Mouse (Mus musculus): ENCODE measurements around the gene Gabrp. TPM values are rescaled to one million over a fixed set of nuclear protein-coding genes. Genes with fewer than 3 reads are reported as not detected.

The Gabrp gene
- polyA plus RNA-seq, 1 experiment from 2014 or later = 1.5 TPM

DNA sequence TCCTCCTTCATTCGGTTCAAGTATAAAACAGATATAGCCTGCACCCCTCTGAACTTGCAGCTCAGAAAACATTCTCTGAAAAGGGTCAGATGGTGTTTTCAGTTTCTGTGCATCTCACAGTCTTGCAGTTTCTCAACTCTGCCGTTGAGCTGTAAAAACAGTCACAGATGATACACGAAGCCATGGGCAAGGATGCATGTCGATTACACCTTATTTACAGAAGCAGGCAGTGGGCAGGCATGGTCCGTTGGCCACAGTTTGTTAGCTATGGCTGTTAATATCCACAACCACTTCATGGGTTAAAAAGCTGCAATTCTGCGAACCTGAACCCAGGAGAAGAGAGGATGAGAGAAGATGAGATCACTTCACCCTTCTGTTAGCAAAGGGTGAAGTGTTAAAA is 7.9 kb upstream of the Gabrp start:
- Histone ChIP-seq H3K27me3 (replicated peaks; ENCODE audit: control insufficient read depth, insufficient read depth, low read length) (no peaks in the 10 kb centered on the region), H3K36me3 (ENCODE audit: control insufficient read depth, insufficient read depth, low read length) (no peaks in the 10 kb centered on the region), H3K9ac (ENCODE audit: low read depth, low read length) (no peak overlapping the region), H3K4me2 (no peak overlapping the region), H3K27ac (ENCODE audit: low read depth, low read length) (no peak overlapping the region), H3K9me3 (ENCODE audit: control insufficient read depth, low read length) (no peaks in the 10 kb centered on the region), H3K4me3 (ENCODE audit: low read depth, low read length) (no peak overlapping the region), H3K4me1 (replicated peaks; ENCODE audit: control insufficient read depth, insufficient read depth, low read length) (no peaks in the 10 kb centered on the region)
- DNase-seq (ENCODE audit: low spot score) (no peak), ATAC-seq (replicated peaks; ENCODE audit: low FRiP score) (no peak)
- WGBS = 81% methylated on average over 6 of the region's 6 CpGs

DNA sequence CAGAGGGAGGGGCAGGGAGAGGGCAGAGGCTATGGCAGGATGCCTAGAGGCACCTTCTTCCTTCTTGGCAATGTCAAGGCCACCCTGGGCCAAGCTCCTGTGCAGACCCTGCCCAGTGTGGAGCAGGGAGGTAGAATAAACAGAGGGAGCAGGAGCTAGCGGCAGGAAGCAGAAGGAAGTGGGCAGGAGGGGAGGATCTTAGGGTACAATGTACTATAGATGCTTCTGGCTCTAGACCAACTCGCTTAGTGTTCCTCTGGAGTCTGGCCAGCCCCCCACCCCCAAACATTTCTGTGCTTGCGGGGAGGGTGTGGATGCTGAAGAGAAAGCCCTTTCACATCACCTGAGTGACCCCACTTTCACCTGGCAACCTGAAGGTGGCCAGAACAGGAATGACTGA is 862 bp upstream of the Gabrp start:
- no peaks in the 10 kb centered on the region; the same call in 1 of the 2 replicates for H3K27me3 ChIP-seq (replicated peaks; ENCODE audit: control insufficient read depth, insufficient read depth, low read length)
- H3K27ac ChIP-seq (ENCODE audit: low read depth, low read length) = no peak overlapping the region
- H3K9ac ChIP-seq (ENCODE audit: low read depth, low read length) = no peak overlapping the region
- no peaks in the 10 kb centered on the region for H3K4me1 ChIP-seq (replicated peaks; ENCODE audit: control insufficient read depth, insufficient read depth, low read length)
- WGBS = 48% methylated on average over 3 of the region's 3 CpGs
- no peaks in the 10 kb centered on the region for H3K9me3 ChIP-seq (ENCODE audit: control insufficient read depth, low read length)
- DNase-seq (ENCODE audit: low spot score) (no peak), ATAC-seq (replicated peaks; ENCODE audit: low FRiP score) (no peak)
- no peaks in the 10 kb centered on the region for H3K36me3 ChIP-seq (ENCODE audit: control insufficient read depth, insufficient read depth, low read length)
- H3K4me3 ChIP-seq (ENCODE audit: low read depth, low read length) = no peak overlapping the region
- no peak overlapping the region for H3K4me2 ChIP-seq

DNA sequence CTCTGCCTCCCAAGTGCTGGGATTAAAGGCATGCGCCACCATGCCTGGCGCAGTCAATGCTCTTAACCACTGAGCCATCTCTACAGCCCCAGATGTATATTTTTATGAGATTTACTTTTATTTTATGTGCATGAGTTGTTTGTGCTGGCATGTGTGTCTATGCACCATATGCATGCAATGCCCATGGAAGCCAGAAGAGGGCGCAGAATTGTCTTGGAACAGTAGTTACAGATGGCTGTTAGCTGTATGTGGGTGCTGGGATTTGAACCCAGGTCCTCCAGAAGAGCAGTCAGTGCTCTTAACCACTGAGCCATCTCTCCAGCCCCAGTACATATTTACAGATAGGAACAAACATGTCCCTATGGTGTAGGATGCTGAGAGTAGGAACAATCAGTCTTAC is 3.8 kb downstream of the Gabrp start:
- H3K9ac ChIP-seq (ENCODE audit: low read depth, low read length) = no peak overlapping the region
- H3K27me3 ChIP-seq (replicated peaks; ENCODE audit: control insufficient read depth, insufficient read depth, low read length) = no peaks in the 10 kb centered on the region; the same call in 1 of the 2 replicates
- H3K9me3 ChIP-seq (ENCODE audit: control insufficient read depth, low read length) = no peaks in the 10 kb centered on the region
- H3K36me3 ChIP-seq (ENCODE audit: control insufficient read depth, insufficient read depth, low read length) = no peaks in the 10 kb centered on the region
- DNase-seq (ENCODE audit: low spot score) = no peak
- no peak overlapping the region for H3K4me3 ChIP-seq (ENCODE audit: low read depth, low read length)
- no peak overlapping the region for H3K4me2 ChIP-seq
- no peaks in the 10 kb centered on the region for H3K4me1 ChIP-seq (replicated peaks; ENCODE audit: control insufficient read depth, insufficient read depth, low read length)
- no peak overlapping the region for H3K27ac ChIP-seq (ENCODE audit: low read depth, low read length)
- no peak for ATAC-seq (replicated peaks; ENCODE audit: low FRiP score)
- 81% methylated on average over 3 of the region's 3 CpGs for WGBS

DNA sequence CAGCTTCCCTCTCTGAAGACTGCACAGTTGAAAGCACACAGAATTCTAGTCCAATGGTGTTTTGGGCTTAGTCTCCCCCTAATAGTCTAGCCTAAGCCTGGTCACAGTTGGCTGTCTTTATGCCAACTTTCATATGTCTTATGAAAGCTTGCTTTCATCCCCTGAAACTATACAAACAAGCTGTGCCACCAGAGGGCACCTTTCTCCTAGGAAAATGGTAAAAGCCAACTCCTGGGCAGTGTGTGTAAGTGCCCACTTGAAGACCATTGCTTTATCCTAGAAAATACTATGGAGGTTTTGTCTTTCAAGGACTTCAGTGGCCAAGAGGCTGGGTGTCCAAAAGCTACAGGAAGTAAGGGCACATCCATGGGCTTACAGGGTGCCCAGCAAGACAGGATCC is 8.3 kb downstream of the Gabrp start:
- H3K4me2 ChIP-seq = no peak overlapping the region
- no peaks in the 10 kb centered on the region for H3K9me3 ChIP-seq (ENCODE audit: control insufficient read depth, low read length)
- no peaks in the 10 kb centered on the region for H3K4me1 ChIP-seq (replicated peaks; ENCODE audit: control insufficient read depth, insufficient read depth, low read length)
- DNase-seq (ENCODE audit: low spot score) (no peak), ATAC-seq (replicated peaks; ENCODE audit: low FRiP score) (no peak)
- no peak overlapping the region for H3K27ac ChIP-seq (ENCODE audit: low read depth, low read length)
- H3K4me3 ChIP-seq (ENCODE audit: low read depth, low read length) = no peak overlapping the region
- no peaks in the 10 kb centered on the region for H3K27me3 ChIP-seq (replicated peaks; ENCODE audit: control insufficient read depth, insufficient read depth, low read length)
- no peak overlapping the region for H3K9ac ChIP-seq (ENCODE audit: low read depth, low read length)
- no peaks in the 10 kb centered on the region for H3K36me3 ChIP-seq (ENCODE audit: control insufficient read depth, insufficient read depth, low read length)

DNA sequence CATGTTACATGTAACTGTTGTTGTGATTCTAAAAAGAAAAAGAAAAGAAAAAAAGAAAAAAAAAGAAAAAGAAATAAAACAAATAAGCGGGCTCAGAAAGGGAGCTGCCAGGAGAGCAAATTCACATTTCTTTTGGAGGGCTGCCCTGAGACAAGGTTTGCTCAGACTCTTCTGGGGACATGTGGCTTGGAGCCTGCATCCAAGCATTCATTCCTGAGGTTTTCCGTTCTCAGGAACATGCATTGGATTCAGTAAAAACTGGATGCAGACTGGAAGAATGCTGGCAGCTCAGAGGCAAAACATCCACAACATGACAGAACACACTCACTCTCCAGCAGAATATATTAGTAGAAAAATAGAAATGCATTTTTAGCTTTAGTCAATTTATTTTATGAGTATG is 14.8 kb downstream of the Gabrp start:
- Histone ChIP-seq H3K9ac (ENCODE audit: low read depth, low read length) (no peak overlapping the region), H3K4me1 (replicated peaks; ENCODE audit: control insufficient read depth, insufficient read depth, low read length) (no peaks in the 10 kb centered on the region), H3K9me3 (ENCODE audit: control insufficient read depth, low read length) (0 out of 2 replicates have a peak, but pooled peaks cover 2% of the 10 kb centered on the region), H3K27me3 (replicated peaks; ENCODE audit: control insufficient read depth, insufficient read depth, low read length) (no peaks in the 10 kb centered on the region), H3K4me3 (ENCODE audit: low read depth, low read length) (no peak overlapping the region), H3K4me2 (no peak overlapping the region), H3K27ac (ENCODE audit: low read depth, low read length) (no peak overlapping the region), H3K36me3 (ENCODE audit: control insufficient read depth, insufficient read depth, low read length) (no peaks in the 10 kb centered on the region)
- no peak for ATAC-seq (replicated peaks; ENCODE audit: low FRiP score)
- WGBS = 83% methylated on average over 2 of the region's 2 CpGs
- no peak for DNase-seq (ENCODE audit: low spot score)

DNA sequence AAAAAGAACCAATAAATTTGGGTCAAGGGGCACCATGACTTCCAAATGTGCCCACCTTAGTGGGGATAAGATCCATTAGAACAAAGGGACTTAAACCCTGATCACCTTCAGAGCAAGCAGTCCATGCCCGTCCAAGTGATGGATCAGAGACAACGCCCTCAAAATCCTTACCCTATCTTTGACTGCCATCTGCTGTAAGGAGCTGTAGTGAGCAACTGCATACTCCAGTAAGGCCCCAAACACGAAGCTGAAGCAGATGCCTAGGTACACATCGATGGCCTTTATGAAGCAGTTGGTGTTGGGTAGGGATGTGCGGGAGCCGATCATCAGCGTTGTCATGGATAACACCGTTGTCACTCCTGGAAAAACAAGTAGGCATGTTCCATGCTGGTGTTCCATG is 24.6 kb downstream of the Gabrp start:
- WGBS = 74% methylated on average over 8 of the region's 8 CpGs
- no peaks in the 10 kb centered on the region for H3K27me3 ChIP-seq (replicated peaks; ENCODE audit: control insufficient read depth, insufficient read depth, low read length)
- H3K9ac ChIP-seq (ENCODE audit: low read depth, low read length) = no peak overlapping the region

DNA sequence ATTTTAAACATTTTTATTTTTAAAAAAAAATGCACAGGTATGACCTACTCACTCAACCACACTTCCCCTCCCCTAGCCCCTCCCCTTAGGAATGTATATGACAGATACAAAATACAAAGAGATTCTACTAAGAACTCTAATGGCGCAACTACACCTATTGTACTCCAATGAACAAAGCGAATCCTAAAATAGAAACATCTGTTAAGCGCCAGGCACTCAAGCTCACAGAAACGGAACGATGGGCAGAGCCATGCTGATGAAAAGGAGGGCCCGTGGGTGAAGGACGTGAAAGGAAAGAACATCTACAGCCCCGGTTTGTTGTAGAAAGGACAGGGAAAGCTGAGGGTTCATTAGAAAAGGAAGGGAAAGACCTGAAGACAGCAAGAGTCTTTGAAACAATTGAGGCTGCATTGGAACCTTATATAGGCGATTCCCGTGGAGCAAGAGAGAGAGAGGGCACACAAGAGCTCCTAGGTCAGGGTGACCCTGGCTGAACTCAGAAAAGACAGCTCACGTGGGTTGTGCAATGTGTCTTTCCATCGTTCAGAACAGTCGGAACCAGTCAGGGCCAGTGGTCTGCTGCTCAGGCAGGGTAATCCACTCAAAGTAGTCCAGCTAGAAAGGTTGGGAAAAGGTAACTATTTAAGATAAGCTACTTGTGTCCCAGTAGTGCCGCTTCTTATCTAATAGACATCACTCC is 27.7 kb downstream of the Gabrp start:
- ATAC-seq (replicated peaks; ENCODE audit: low FRiP score) = no peak
- H3K27ac ChIP-seq (ENCODE audit: low read depth, low read length) = no peak overlapping the region
- no peak overlapping the region for H3K4me2 ChIP-seq
- H3K36me3 ChIP-seq (ENCODE audit: control insufficient read depth, insufficient read depth, low read length) = no peaks in the 10 kb centered on the region
- H3K9me3 ChIP-seq (ENCODE audit: control insufficient read depth, low read length) = no peaks in the 10 kb centered on the region
- no peaks in the 10 kb centered on the region for H3K4me1 ChIP-seq (replicated peaks; ENCODE audit: control insufficient read depth, insufficient read depth, low read length)
- WGBS = 79% methylated on average over 14 of the region's 14 CpGs
- H3K9ac ChIP-seq (ENCODE audit: low read depth, low read length) = no peak overlapping the region
- no peak overlapping the region for H3K4me3 ChIP-seq (ENCODE audit: low read depth, low read length)
- H3K27me3 ChIP-seq (replicated peaks; ENCODE audit: control insufficient read depth, insufficient read depth, low read length) = no peaks in the 10 kb centered on the region
- no peak for DNase-seq (ENCODE audit: low spot score)

More for the DNA sequence above, 24.6 kb downstream of the Gabrp start:
- no peak for DNase-seq (ENCODE audit: low spot score)
- Histone ChIP-seq H3K9me3 (ENCODE audit: control insufficient read depth, low read length) (no peaks in the 10 kb centered on the region), H3K4me3 (ENCODE audit: low read depth, low read length) (no peak overlapping the region), H3K36me3 (ENCODE audit: control insufficient read depth, insufficient read depth, low read length) (no peaks in the 10 kb centered on the region), H3K27ac (ENCODE audit: low read depth, low read length) (no peak overlapping the region), H3K4me1 (replicated peaks; ENCODE audit: control insufficient read depth, insufficient read depth, low read length) (no peaks in the 10 kb centered on the region), H3K4me2 (no peak overlapping the region)
- ATAC-seq (replicated peaks; ENCODE audit: low FRiP score) = no peak

DNA sequence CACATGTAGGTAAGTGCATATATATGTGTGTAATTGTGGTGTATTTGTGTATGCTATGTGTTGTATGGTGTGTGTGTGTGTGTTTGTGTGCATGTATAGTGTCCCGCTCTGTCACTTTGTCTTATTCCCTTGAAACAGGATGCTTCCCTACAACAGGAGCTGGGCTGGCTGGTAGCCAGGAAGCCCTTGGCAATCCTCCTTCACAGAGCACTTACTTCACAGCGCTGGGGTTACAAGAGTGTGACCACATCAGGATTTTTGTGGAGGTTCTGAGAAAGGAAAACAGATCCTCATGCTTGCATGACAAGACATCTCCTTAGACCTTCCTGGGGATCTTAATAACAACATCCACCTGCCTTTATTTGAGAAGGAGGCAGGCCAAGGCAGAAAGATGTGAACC is 31.4 kb downstream of the Gabrp start:
- Histone ChIP-seq H3K27me3 (replicated peaks; ENCODE audit: control insufficient read depth, insufficient read depth, low read length) (no peaks in the 10 kb centered on the region), H3K4me1 (replicated peaks; ENCODE audit: control insufficient read depth, insufficient read depth, low read length) (no peaks in the 10 kb centered on the region), H3K36me3 (ENCODE audit: control insufficient read depth, insufficient read depth, low read length) (no peaks in the 10 kb centered on the region), H3K4me2 (no peak overlapping the region), H3K27ac (ENCODE audit: low read depth, low read length) (no peak overlapping the region), H3K4me3 (ENCODE audit: low read depth, low read length) (no peak overlapping the region), H3K9ac (ENCODE audit: low read depth, low read length) (no peak overlapping the region), H3K9me3 (ENCODE audit: control insufficient read depth, low read length) (no peaks in the 10 kb centered on the region)
- ATAC-seq (replicated peaks; ENCODE audit: low FRiP score) (no peak), DNase-seq (ENCODE audit: low spot score) (no peak)
- WGBS = 75% methylated on average over 2 of the region's 2 CpGs

DNA sequence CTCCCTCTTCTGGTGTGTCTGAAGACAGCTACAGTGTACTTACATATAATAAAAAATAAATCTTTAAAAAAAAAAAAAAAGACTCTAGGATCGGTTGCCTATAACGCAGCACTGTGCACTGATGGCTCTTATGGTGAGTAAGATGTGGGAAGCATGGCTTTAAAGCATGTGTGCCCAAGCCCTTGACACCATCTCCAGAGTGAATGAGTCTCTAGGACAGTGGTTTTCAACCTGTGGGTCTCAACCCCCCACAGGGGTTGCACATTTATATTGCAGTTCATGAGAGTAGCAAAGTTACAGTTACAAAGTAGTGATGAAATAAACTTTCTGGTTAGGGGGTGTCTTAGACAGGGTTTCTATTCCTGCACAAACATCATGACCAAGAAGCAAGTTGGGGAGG is 33.8 kb downstream of the Gabrp start:
- Histone ChIP-seq H3K9ac (ENCODE audit: low read depth, low read length) (no peak overlapping the region), H3K36me3 (ENCODE audit: control insufficient read depth, insufficient read depth, low read length) (no peaks in the 10 kb centered on the region), H3K4me3 (ENCODE audit: low read depth, low read length) (no peak overlapping the region), H3K27me3 (replicated peaks; ENCODE audit: control insufficient read depth, insufficient read depth, low read length) (no peaks in the 10 kb centered on the region), H3K4me1 (replicated peaks; ENCODE audit: control insufficient read depth, insufficient read depth, low read length) (no peaks in the 10 kb centered on the region), H3K9me3 (ENCODE audit: control insufficient read depth, low read length) (no peaks in the 10 kb centered on the region), H3K27ac (ENCODE audit: low read depth, low read length) (no peak overlapping the region), H3K4me2 (no peak overlapping the region)
- no peak for ATAC-seq (replicated peaks; ENCODE audit: low FRiP score)
- WGBS = 92% methylated on average over 2 of the region's 2 CpGs
- no peak for DNase-seq (ENCODE audit: low spot score)
